24 mouse cellular contexts compared by ENCODE assay signal in genomic region chr10:51151833-51152232, GRCm38 (mm10).
"Had no signal": no experiment of that assay in that cellular context is flagged by ENCODE, and none has a peak within 500 bp of the region (broad histone marks: within the 10 kb centered on the region; RNA-seq: fewer than 3 reads in every experiment).

No protein-coding gene starts in this region.

- H3K4me3 ChIP-seq: embryonic facial prominence, embryonic 10.5 days; embryonic facial prominence, embryonic 12.5 days; embryonic facial prominence, embryonic 13.5 days; embryonic facial prominence, embryonic 15.5 days; erythroblast, embryonic 14.5 days; forebrain, embryonic 10.5 days; forebrain, embryonic 12.5 days; forebrain, embryonic 13.5 days; forebrain, embryonic 15.5 days; gastrocnemius, adult 2 months; heart, adult 2 months had no signal

- H3K27ac ChIP-seq: embryonic facial prominence, embryonic 10.5 days; embryonic facial prominence, embryonic 12.5 days; embryonic facial prominence, embryonic 13.5 days; embryonic facial prominence, embryonic 15.5 days; forebrain, embryonic 13.5 days; gastrocnemius, adult 2 months; heart, adult 2 months had no signal

- H3K9me3 ChIP-seq: embryonic facial prominence, embryonic 10.5 days; embryonic facial prominence, embryonic 12.5 days; embryonic facial prominence, embryonic 13.5 days; embryonic facial prominence, embryonic 15.5 days; forebrain, embryonic 10.5 days; forebrain, embryonic 12.5 days; forebrain, embryonic 13.5 days; forebrain, embryonic 15.5 days had no signal

- H3K4me2 ChIP-seq: embryonic facial prominence, embryonic 12.5 days; embryonic facial prominence, embryonic 13.5 days; embryonic facial prominence, embryonic 15.5 days; forebrain, embryonic 12.5 days; forebrain, embryonic 13.5 days; forebrain, embryonic 15.5 days had no signal

- H3K9ac ChIP-seq: embryonic facial prominence, embryonic 12.5 days; embryonic facial prominence, embryonic 13.5 days; embryonic facial prominence, embryonic 15.5 days; forebrain, embryonic 12.5 days; forebrain, embryonic 13.5 days; forebrain, embryonic 15.5 days; forebrain, postnatal 0 days had no signal

- H3K27me3 ChIP-seq: embryonic facial prominence, embryonic 12.5 days; embryonic facial prominence, embryonic 13.5 days; embryonic facial prominence, embryonic 15.5 days; forebrain, embryonic 13.5 days; forebrain, embryonic 15.5 days had no signal

- DNase-seq: cerebellum, adult 9-11 months; cerebellum, postnatal 10 days; cerebellum, postnatal 14 days; cerebellum, postnatal 25 days; cerebellum, postnatal 36 days; embryo, embryonic 11 days; forebrain, postnatal 0 days; gastrocnemius, adult 2 months; gastrocnemius, postnatal 10 days; gastrocnemius, postnatal 14 days; gastrocnemius, postnatal 25 days; gastrocnemius, postnatal 36 days; heart, adult 11 months; heart, adult 18-20 months; heart, adult 2 months had no signal

- H3K36me3 ChIP-seq: embryonic facial prominence, embryonic 10.5 days; embryonic facial prominence, embryonic 12.5 days; embryonic facial prominence, embryonic 13.5 days; embryonic facial prominence, embryonic 15.5 days; forebrain, embryonic 10.5 days; forebrain, embryonic 12.5 days; forebrain, embryonic 15.5 days had no signal
